Mouse (Mus musculus) liver, adult 2 months (tissue): Measurements from ENCODE around the gene Fig4.

Source experiments
- CTCF ChIP-seq: fragments of 200-500 bp; IDR thresholded peaks from 2 replicates; pipeline ENCODE4 v1.5.1; 2011; ENCODE audit warnings: low read depth, low read length, control low read depth
- POLR2A ChIP-seq: fragments of 200-500 bp; IDR thresholded peaks from 2 replicates; pipeline ENCODE4 v1.6.1; 2011; ENCODE audit warnings: low read length, control low read depth; ENCODE audit not compliant: insufficient read depth; ENCODE audit errors: extremely low read depth

DNA sequence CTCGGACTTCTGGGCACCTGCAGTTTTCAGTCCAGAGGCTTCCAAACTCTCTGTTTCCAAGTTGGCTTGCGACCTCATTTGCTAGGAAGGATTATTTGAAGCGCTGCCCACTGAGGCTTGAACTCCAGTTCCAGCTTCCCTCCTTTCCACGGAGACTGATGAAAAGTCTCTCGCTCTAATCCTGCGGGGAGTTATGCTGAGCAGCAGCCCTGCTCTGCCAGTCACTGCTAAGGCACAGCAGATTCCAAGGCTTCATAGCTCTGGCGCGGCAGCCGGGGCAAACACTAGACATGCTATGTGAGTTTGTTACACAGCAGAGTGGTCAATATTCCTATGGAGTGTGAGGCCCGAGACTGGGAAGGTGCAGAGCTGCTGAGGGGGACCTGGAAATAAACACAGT, 152.0 kb downstream of the Fig4 start:
- TF ChIP-seq CTCF (no peak), POLR2A (no peak)
